Mouse (Mus musculus) mesoderm, embryonic 11.5 days (tissue): Measurements from ENCODE around the gene a.
"Not testable (repeated sequence)": the region's sequence is repeated elsewhere in the genome, so short reads cannot be mapped to it uniquely, and the experiment has no call there.

Source experiments
- DNase-seq: peaks from one replicate; pipeline ENCODE4 v3.0.0-alpha.2; 2012; ENCODE audit warnings: low read depth, low spot score

The a gene

DNA sequence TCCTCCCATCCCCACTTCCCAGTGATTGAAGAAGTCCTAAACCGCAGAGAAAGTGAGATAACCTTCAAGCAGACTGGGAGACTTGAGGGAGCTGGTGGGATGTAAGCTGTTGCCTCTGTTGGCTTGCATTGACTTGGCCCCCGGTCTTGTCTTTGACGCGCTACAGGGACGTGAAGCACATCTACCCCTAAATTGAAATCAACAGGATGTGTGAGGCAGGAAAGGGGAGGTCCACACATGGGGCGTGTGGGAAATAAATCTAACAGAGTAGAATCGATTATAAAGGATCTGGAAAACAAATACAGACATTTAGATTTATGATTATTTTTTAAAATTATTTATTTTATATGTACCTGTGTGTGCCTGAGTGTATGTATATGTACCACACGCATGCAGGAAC, 200.2 kb downstream of the a start:
- DNase-seq = no peak

DNA sequence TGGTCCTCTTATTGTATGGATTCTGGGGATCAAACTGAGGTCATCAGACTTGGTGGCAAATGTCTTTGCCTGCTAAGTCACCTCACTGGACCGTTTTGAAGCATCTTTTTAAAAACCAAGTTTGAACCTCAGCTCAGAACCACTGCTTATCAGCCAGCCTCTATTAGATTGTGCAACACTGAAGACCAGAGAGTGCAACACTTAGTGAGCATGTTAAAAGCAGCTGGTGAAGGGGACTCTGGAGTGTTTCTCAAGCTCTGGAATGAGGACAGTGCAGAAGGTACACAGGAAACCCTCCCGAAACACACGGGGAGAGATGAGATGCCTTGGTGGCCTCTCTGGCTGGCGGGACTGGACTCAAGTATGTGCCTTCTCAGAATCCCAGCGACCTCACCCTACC, 200.9 kb downstream of the a start:
- DNase-seq = no peak

DNA sequence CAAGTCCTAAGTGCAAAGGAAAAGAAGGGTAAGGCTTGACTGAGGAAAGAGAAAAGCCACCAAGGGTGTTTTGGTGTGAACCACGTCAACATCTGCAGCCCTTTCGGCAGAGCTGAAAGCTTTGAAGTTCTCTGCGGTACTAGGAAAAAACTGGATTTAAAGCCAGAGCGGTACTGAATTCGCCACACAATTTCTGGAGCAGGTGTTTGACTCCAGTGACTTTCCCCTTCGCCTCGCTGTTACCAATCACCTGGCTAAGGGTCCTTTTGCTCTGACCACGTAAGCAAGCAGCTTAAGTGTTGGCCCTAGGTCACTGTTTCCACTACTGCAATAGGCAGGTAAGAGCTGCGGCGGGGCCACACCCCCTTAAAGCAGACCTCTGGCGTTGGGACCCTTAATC, 214.3 kb downstream of the a start:
- no peak for DNase-seq

DNA sequence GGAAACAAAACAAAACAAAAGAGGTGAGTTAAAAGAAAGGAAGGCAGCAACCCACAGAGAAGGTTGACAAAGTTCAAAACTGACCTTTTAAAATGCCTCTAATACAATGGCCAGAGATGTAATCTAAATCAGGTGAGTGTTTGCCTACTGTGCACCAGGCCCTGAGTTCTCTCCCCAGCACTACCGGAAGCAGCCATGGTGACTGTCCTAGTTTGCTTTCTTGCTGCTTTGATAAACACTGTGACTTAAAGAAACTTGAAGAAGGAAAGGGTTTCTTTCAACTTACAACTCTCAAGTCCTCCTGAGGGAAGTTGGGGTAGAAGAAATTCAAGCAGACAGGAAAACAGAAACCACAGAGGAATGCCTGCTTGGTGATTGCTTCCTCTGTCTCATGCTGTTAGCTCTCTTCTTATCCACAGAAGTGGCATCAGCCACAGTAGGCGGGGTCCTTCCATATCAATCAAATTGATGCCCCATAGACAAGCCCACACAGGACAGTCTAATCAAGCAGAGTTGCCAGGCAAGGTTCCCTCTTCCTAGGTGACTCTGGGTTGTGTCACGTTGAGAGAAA, 220.0 kb downstream of the a start:
- DNase-seq = no peak

- DNase-seq = no peak
Measured at GRCm38 (mm10) chr2:155012991-155013390, 221.8 kb downstream of the a start.

GRCm38 (mm10) chr2:155016751-155017150, 225.5 kb downstream of the a start:
- DNase-seq = not testable (repeated sequence)

GRCm38 (mm10) chr2:155018251-155018755, 227.1 kb downstream of the a start, which contains the start of gene Gm14226:
Gm14226 (plus strand) TSS chr2:155018266.
- DNase-seq = not testable (repeated sequence)

GRCm38 (mm10) chr2:155018762-155019641, 227.8 kb downstream of the a start:
- peak; percentile 63 for DNase-seq

DNA sequence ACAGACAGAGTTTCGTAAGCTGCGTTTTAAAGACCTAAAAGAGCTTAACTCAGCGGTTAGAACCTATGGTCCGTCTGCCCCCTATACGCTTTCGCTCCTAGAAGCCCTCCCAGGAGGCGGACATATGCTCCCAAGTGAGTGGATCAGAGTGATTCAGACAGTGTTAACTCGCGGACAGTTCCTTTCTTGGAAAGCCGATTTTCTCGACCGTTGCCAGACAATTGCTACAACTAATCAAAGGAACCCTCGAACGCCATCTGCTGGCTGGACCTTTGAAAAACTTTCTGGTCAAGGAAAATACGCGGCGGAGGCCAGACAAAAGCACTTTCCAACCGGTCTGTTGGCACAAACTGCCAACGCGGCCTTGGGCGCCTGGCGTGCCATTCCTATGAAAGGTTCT, 228.5 kb downstream of the a start:
- DNase-seq = peak; percentile 78

GRCm38 (mm10) chr2:155020247-155020826, 229.1 kb downstream of the a start:
- DNase-seq = not testable (repeated sequence)

GRCm38 (mm10) chr2:155030831-155031230, 239.6 kb downstream of the a start:
- no peak for DNase-seq

DNA sequence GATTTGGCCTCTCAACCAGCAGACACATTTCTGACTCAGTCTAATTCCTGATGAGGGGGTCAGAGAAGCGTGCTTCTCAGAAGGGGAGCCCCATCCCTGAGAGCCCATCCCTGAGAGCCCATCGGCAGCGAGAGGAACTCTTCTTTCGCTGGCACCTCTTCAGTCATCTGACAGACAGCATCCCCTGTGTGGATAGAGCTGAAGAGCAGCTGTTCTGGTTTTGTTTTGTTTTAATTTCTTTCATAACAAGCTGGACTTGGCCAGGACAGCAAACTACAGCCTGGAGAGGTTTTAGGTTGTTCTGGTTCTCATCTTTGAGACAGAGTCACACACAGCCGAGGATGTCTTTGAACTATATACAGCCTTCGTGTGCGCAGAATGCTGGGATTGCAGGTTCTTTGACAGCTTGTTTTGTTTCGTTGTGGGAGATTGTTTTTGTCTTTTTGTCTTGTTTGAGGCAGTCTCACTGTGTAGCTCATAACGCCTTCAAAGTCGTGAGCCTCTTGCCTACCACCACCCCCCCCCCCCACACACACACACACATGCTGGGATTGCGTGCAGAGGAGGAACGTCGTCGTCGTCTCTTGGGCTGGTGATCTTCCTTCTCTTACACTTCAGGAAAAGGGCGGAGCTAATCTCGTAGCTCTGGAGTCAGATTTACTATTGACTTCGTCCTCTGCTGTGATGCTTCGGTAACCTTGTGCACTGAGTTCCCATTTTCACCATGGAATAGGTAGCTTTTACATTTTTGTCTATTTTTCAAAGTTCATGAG, 241.9 kb downstream of the a start:
- no peak for DNase-seq

DNA sequence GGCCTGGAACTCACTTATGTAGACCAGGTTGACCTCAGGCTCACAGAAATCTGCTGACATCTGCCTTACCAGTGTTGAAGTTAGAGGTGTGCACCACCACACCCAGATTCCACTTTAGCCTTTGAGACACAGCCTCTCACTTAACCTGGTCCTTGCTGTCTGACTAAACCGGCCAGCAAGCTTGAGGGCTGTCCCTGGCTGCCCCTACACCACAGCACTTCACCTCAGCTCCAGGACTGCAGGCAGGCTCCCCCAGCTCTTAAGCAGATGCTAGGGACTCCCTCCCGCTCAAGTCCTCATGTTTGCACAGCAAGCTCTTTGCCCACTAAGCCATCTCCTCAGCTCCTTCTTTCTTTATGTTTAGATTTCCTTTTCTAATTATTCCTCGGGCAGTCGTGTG, 248.8 kb downstream of the a start:
- no peak for DNase-seq

- no peak for DNase-seq
Measured at GRCm38 (mm10) chr2:155044542-155044941, 253.3 kb downstream of the a start.

GRCm38 (mm10) chr2:155045075-155045474, 253.9 kb downstream of the a start:
- no peak for DNase-seq

DNA sequence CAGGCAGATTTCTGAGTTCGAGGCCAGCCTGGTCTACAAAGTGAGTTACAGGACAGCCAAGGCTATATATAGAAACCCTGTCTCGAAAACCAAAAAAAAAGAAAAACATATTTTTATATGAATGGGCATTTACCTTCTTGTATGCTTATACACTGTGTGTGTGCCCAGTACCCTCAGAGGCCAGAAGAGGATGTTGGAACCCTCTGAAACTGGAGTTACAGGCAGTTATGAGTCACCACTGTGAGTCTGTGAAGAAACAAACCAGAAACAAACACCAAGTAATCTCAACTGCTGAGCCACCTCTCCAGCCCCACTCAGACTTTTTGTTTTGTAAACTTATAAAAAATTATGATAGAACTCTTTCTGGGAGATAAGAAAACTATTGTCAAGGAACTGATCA, 255.6 kb downstream of the a start:
- DNase-seq = no peak

GRCm38 (mm10) chr2:155047452-155048178, 256.4 kb downstream of the a start:
- peak; percentile 39 for DNase-seq

DNA sequence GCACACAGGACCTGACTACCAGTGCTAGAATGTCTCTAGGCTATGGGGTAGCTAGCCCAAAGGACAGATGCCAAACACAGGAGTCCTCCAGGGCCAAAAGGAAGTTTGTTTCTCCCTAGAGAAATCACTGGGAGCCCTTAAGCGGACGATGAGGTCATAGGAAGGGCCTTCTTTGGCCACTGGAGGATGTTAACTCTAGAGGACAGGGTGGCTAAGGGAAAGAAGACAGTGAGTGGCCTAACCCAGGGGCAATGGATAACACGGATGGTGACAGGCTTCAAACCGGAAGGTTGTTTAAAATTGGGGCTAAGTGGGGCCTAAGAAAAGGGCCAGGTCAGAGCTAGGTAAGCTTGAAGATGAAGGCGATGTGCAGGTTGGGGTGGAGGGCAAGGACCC, 258.9 kb downstream of the a start:
- peak; percentile 20 for DNase-seq

- peak; percentile 97 for DNase-seq
Measured at GRCm38 (mm10) chr2:155050504-155051236, 259.5 kb downstream of the a start.

DNA sequence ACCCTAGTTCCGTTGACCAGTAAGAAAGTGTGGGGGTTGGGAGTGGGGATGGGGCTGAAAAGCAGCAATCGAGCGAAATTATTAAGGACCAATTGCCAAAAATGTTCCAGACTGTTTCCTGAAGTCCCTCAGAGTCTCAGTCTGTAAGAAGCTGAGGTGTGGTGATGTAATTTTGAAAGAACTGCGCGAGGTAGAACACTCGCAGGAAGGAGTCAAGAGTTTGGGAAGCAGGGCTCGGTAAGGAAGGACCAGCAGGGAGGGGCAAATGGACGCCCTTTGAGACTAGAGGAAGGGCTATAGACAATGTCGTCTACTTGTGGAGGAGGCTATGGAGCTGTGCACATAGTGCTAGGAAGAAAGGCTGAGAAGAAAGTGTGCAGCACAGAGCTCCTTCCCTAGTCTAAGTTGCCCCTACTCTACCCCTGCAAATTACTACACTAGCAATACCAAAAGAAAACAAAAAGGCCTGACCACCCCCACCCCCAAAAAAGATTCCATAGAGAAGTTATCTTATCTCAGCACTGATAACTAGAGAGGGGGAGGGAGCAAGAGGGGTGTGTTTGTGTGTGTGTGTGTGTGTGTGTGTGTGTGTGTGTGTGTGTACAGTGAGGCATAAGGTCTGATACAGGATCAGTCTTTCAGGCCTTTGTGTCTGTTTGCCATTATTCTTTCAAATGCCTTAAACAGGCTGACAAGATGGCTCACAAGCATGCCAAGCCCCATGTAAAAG, 260.6 kb downstream of the a start:
- DNase-seq = no peak
